Comparison of ENCODE assay signal across 14 mouse cellular contexts in genomic region chr5:112851389-112851788, GRCm38 (mm10). TPM values are rescaled to one million over a fixed set of nuclear protein-coding genes. Genes with fewer than 3 reads are reported as not detected.
DNase-seq lines count a peak whose midpoint lies in the region; ATAC-seq and TF ChIP-seq lines count a peak whose summit lies in the region.
"Had no signal": no experiment of that assay in that cellular context is flagged by ENCODE, and none has a peak within 500 bp of the region (broad histone marks: within the 10 kb centered on the region; RNA-seq: fewer than 3 reads in every experiment).

No protein-coding gene starts in this region.

- H3K27me3 ChIP-seq in forebrain, embryonic 16.5 days (replicated peaks; ENCODE audit: control insufficient read depth, insufficient read depth, low read length) = no peaks in the 10 kb centered on the region
- H3K27me3 ChIP-seq in limb, embryonic 13.5 days = peaks cover 43% of the 10 kb centered on the region
- H3K27me3 ChIP-seq: heart, embryonic 15.5 days had no signal

- peak overlapping the region; percentile 59 for H3K27ac ChIP-seq in forebrain, embryonic 16.5 days (ENCODE audit: low read length)
- peak overlapping the region; percentile 55; the same call in 1 of the 2 replicates for H3K27ac ChIP-seq in limb, embryonic 13.5 days
- H3K27ac ChIP-seq: heart, embryonic 15.5 days; limb, embryonic 15.5 days; macrophage had no signal

- 13% methylated on average over 5 of the region's 5 CpGs for WGBS in forebrain, embryonic 16.5 days
- WGBS in limb, embryonic 13.5 days = 24% methylated on average over 5 of the region's 5 CpGs

- TF ChIP-seq CTCF in brain, embryonic 14.5 days (IDR thresholded peaks at IDR 0.05; ENCODE audit: borderline replicate concordance, extremely low read depth, insufficient read depth, insufficient read length) = no peak

- H3K4me2 ChIP-seq in forebrain, embryonic 16.5 days (ENCODE audit: low read length) = no peak overlapping the region
- no peak overlapping the region for H3K4me2 ChIP-seq in limb, embryonic 13.5 days (replicated peaks)
- H3K4me2 ChIP-seq: heart, embryonic 15.5 days; limb, embryonic 15.5 days had no signal

- H3K4me1 ChIP-seq in forebrain, embryonic 16.5 days (replicated peaks; ENCODE audit: control insufficient read depth, insufficient read depth, low read length) = peaks cover 43% of the 10 kb centered on the region
- peaks cover 42% of the 10 kb centered on the region for H3K4me1 ChIP-seq in limb, embryonic 13.5 days

- no peaks in the 10 kb centered on the region for H3K9me3 ChIP-seq in forebrain, embryonic 16.5 days (ENCODE audit: control insufficient read depth, low read length)
- no peaks in the 10 kb centered on the region for H3K9me3 ChIP-seq in limb, embryonic 13.5 days
- H3K9me3 ChIP-seq: heart, embryonic 15.5 days; limb, embryonic 15.5 days had no signal

- H3K4me3 ChIP-seq in forebrain, embryonic 16.5 days (replicated peaks; ENCODE audit: low read length) = no peak overlapping the region
- no peak overlapping the region for H3K4me3 ChIP-seq in limb, embryonic 13.5 days
- H3K4me3 ChIP-seq: heart, embryonic 15.5 days; limb, embryonic 15.5 days had no signal

- H3K9ac ChIP-seq in forebrain, embryonic 16.5 days (replicated peaks; ENCODE audit: low read depth, low read length) = 0 out of 2 replicates have a peak overlapping the region, but pooled peaks have one; percentile 6
- H3K9ac ChIP-seq in limb, embryonic 13.5 days = no peak overlapping the region
- H3K9ac ChIP-seq: heart, embryonic 15.5 days; limb, embryonic 15.5 days had no signal

- DNase-seq in layer of hippocampus, adult 11-12 months (ENCODE audit: low spot score) = peak; percentile 44
- DNase-seq in layer of hippocampus, adult 8-10 months (ENCODE audit: low spot score in 2 of 2) = no peak
- peak; percentile 90 for DNase-seq in brain, embryonic 14.5 days (ENCODE audit: low read depth)
- DNase-seq in thymus, postnatal 36 days = no peak
- no peak for DNase-seq in thymus, postnatal 25 days
- DNase-seq in adrenal gland, adult (ENCODE audit: inconsistent age in 2 of 2, low spot score in 1 of 2) = no peak
- DNase-seq: adrenal gland, adult 8-10 months; cerebellum, adult 8-10 months; kidney, postnatal 36 days had no signal

- peak; percentile 18 for ATAC-seq in forebrain, embryonic 16.5 days
- no peak for ATAC-seq in limb, embryonic 13.5 days (ENCODE audit: low FRiP score, low read depth)

- H3K36me3 ChIP-seq in forebrain, embryonic 16.5 days (ENCODE audit: control insufficient read depth, insufficient read depth) = no peaks in the 10 kb centered on the region
- no peaks in the 10 kb centered on the region for H3K36me3 ChIP-seq in limb, embryonic 13.5 days
- H3K36me3 ChIP-seq: limb, embryonic 15.5 days had no signal

- TF ChIP-seq POLR2A in brain, embryonic 14.5 days (IDR thresholded peaks at IDR 0.05; ENCODE audit: borderline replicate concordance, extremely low read depth, insufficient read depth, insufficient read length, poor library complexity, severe bottlenecking) = no peak

RNA-seq across cellular contexts. Expression of gene Myo18b, which starts 44.8 kb away (rescaled TPM):
- 1 to 10 TPM; 1.5 to 2.1 (median 1.8) TPM for total RNA-seq in layer of hippocampus, adult 8-10 months (2022)
- polyA plus RNA-seq in brain, embryonic 14.5 days (2012; rRNA removed) = 1.1 and 1.8 TPM in 2 replicates
- 0.76 and 1.1 TPM in 2 replicates for polyA plus RNA-seq in forebrain, embryonic 16.5 days (2015; fragmentation: Nextera tagmentation; extraction: Ambion mirVana)
- polyA plus RNA-seq in limb, embryonic 13.5 days (2015; fragmentation: Nextera tagmentation; extraction: Ambion mirVana) = 1.5 and 1.9 TPM in 2 replicates

Comparison
In these comparisons a context has a peak if more than half of its experiments do, and no peak if none do; other contexts are left out.
1. DNase-seq: peak in layer of hippocampus, adult 11-12 months (single experiment) and brain, embryonic 14.5 days (single experiment); none in layer of hippocampus, adult 8-10 months (0 of 2), thymus, postnatal 36 days (0 of 2), thymus, postnatal 25 days (single experiment) and adrenal gland, adult (0 of 2).